Mouse (Mus musculus): Measurements from ENCODE around the gene Clpb.

Clpb gene

GRCm38 (mm10) chr7:101725081-101725480 lies 61.6 kb downstream of the Clpb start:
- peak in 1 of 2 experiments; percentile 27 for DNase-seq (ENCODE audit: low spot score in 2 of 2)

DNA sequence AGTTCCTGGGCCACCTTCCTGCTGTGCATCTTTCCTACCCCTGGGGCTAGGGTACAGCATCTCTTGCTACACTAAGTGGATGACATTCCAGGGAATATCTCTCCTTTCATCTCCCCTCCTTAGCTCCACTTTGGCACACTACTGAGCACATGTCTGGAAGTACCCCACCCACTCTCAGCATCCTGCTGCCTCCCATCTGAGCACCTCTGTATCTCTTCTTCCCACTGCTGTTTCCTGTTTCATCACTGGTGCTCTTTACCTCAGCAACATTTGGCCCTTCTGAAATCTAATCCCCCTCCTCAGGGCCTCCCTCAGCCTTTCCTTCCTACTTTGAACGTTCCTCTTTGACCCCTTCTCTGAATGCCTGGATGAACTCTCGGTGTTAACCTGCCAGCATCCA lies 63.5 kb downstream of the Clpb start:
- DNase-seq (ENCODE audit: low spot score in 2 of 2) = no peak

- DNase-seq (ENCODE audit: low spot score in 2 of 2) = no peak
Measured at GRCm38 (mm10) chr7:101732096-101732495, 68.7 kb downstream of the Clpb start.

GRCm38 (mm10) chr7:101733042-101733441 lies 69.6 kb downstream of the Clpb start:
- no peak for DNase-seq (ENCODE audit: low spot score in 2 of 2)

- no peak for DNase-seq (ENCODE audit: low spot score in 2 of 2)
Measured at GRCm38 (mm10) chr7:101735297-101735696, 71.9 kb downstream of the Clpb start.

- no peak for DNase-seq (ENCODE audit: low spot score in 2 of 2)
Measured at GRCm38 (mm10) chr7:101737735-101738134, 74.3 kb downstream of the Clpb start.

DNA sequence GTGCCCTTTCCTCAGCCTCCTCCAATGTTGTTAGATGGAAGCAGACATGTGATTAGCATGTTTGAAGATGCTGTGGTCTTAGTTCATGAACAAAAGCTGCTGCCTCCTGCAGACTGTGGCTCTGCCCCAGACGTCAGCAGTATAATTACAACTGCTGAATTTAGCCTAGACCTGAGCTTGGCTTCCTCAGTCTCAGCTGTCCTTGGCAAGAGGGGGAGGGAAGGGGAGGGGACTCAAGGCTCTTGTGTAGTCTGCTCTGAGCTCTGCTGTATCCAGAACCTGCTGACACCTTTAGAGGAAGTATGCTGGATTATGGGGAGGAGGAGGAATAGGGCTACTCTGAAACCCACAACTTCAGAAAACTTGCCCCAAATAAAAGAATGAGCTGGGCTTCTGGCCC lies 76.2 kb downstream of the Clpb start:
- no peak for DNase-seq (ENCODE audit: low spot score in 2 of 2)

- DNase-seq (ENCODE audit: low spot score in 2 of 2) = no peak
Measured at GRCm38 (mm10) chr7:101743487-101743886, 80.1 kb downstream of the Clpb start.

DNA sequence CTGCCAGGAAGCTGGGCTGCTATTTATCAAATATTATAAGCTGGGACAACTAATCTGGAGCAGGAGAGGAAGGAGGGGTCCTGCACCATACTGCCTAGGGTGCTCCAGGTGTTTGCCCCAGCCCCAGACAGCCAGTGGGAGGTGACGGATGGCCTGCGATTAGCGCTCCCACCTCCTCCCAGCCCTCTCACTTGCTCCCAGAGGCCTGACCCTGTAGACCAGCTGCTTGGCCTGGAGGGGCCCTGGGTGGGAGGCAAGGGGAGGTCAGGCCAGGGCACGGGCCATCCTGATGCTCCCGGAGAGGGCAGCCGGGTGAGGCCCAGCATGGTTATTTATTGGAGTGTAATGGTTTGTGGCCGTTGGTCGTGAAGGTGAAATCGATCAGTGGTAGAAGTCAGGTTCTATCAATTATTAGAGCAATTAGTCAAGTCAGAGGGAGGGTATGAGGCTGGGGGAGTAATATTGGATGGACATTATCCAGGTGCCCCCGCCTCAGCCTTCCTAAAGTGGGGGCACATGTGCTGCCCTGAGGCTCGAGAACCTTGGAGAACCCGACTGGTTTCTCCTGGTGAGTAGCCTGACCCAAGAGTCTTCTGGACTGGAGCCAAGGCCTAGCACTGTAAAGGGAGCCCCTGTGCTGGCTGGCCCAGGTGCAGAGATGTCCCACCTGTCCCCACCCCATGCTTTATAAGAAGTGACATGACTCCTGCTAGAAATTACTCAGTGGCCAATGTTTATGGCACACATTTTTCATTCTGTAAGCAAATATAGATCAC lies 83.3 kb downstream of the Clpb start:
- no peak for DNase-seq (ENCODE audit: low spot score in 2 of 2)

- DNase-seq (ENCODE audit: low spot score in 2 of 2) = no peak
Measured at GRCm38 (mm10) chr7:101750268-101750667, 86.8 kb downstream of the Clpb start.

DNA sequence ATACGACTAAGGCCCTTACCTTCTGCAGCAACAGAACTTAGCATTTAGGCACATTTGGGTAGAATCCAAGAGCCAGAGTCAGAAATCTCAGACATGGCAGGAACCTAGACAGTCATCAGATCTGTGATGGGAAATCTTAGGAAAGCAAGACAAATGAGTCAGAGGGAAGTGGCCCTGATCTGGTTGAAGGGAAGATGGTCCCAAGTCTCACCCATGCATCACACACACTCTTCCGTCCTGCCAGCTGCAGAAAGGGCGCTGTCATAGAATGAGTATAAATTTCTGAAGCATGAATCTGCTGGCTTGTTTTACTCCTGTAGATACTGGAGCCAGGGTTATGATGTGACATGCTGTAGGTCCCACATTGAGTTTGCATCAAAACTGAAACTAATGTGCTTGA lies 88.9 kb downstream of the Clpb start:
- no peak for DNase-seq (ENCODE audit: low spot score in 2 of 2)

DNA sequence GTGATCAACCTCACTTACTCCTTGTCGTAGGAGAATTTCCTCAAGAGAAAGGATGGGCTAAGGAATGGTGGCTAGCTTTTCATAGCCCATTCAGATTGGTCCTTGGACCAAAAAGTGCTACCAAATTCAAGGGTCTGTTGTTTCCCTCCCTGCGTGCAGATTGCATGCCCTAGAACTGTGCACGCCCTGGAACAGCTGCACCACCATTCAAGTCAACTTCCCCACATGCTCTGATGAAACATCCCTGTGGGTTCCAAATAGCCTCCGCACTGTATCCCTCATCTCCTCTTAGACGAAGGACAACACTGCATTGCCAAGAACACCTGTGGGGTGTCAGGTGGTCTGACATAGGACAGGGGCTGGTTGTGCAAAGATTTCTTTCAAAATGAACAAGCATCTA lies 90.1 kb downstream of the Clpb start:
- DNase-seq (ENCODE audit: low spot score in 2 of 2) = no peak

DNA sequence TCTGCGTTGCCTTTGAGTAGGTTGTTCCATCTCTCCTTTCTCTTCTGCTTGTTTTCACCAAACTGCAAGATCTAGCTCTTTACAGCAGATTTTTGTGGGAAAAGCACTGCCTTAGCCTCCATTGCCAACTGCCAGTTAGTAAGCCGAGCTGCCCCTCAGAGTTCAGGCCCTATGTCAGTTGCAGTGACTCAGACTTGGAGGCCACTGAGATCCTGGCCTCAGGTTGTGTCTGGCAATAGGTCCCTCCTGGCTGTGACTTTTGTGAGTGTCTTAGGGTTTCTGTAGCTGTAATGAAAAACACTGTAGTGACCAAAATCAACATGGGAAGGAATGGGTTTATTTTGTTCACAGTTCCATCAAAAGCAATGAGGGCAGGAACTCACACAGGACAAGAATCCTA lies 91.0 kb downstream of the Clpb start:
- DNase-seq (ENCODE audit: low spot score in 2 of 2) = no peak

DNA sequence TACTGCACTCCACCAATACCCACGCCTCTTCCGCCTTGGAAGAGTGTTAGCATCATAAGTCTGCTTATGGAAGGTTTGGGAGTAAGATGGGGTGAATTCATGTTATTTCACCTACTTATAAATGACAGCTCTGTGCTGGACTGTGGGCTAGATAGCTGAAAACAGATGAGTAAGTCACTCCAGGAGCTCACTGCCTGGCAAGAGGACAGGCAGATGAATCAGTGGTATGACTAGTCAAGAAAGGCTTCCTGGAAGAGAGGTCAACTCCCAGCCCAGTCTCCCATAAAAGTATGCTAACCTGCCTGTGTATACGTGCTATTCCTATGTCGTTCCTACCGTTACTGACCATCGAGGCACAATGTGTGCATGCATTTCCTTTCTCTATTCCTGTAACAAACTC lies 91.9 kb downstream of the Clpb start:
- no peak for DNase-seq (ENCODE audit: low spot score in 2 of 2)

GRCm38 (mm10) chr7:101761899-101762780 lies 98.7 kb downstream of the Clpb start:
- peak in 1 of 2 experiments; percentile 34 for DNase-seq (ENCODE audit: low spot score in 2 of 2)

DNA sequence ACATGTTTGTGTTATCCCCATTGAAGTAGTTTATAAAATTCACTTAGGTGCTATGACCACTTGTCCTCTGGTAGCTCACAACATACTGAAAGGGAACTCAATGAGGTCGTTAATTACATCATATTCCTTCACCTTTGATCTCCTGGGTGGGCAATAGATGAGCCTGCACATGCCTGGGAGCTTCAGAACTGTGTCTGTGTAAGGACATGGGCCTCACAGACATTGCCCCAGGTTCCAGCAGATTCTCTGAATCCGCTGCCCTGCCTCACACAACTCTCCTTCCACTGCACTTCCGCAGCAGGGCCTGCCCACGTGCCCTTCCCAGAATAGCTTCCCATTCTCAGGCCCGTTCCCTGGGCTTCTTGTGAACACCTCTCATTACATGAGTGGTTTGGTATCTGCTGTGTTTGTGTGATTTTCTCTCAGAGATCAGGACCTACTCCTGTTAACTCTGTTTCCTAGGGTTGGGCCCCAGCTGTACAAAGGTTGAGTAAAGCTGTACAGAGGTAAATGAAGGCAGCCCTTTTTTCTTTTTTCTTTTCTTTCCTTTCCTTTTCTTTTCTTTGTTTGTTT lies 104.0 kb downstream of the Clpb start:
- DNase-seq (ENCODE audit: low spot score in 2 of 2) = no peak

DNA sequence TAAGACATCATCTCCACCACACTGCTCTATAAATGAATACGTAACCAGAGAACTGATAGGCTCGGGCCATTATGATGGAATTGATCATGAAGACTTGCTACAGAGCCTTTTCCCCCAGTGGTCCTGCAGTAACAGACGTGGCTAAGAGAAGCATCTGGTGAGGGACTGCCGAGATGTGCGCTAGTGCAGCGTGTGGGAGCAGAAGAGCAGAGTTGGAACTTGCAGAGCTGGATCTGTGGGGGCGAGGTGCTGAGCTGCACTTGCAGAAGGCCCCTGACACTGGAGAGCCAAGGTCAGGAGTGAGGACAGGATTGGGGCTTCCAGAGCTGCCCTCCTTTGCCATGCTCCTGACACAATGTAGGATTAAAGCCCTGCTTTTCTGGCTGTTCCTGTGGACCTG lies 106.6 kb downstream of the Clpb start:
- no peak for DNase-seq (ENCODE audit: low spot score in 2 of 2)

DNA sequence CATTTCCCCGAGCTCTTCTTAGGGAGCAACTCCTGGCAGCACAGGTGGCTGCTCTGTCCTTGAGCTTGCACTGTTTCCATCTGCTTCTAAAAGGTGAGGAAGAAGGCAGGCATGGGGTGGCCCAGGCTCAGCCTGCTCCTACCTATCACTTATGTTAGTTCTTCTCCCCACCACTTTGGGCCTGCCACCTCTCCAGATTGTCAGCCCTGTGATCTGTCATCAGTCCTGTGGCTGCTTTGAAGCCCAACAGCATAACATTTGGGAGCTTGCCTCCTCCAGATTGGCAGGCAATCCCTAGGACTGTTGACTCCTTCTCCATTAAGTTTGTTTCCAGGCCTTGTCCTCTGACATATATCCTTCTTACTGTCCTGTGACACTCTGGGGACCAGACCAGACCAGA lies 108.2 kb downstream of the Clpb start:
- DNase-seq (ENCODE audit: low spot score in 2 of 2) = no peak

- DNase-seq (ENCODE audit: low spot score in 2 of 2) = peak in 1 of 2 experiments; percentile 16
Measured at GRCm38 (mm10) chr7:101772687-101773086, 109.3 kb downstream of the Clpb start.

DNA sequence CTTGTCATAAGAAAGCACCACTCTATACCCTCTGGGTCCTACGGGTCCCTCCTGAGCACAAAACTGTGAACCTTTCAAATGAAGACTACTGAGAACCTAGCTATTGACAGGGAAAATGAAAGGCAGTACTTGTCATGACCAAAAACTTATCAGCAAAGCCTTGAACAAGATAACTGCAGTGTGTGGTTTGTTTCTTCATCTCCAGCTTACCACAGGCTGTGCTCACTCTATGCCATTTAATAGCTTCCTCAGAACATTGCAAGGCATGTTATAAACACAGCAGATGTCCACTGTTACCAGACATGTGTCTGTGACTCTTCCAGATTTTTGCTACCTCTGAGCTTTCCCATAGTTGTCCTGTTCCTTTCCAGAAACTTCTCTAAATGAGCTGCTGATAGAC lies 113.6 kb downstream of the Clpb start:
- no peak for DNase-seq (ENCODE audit: low spot score in 2 of 2)

DNA sequence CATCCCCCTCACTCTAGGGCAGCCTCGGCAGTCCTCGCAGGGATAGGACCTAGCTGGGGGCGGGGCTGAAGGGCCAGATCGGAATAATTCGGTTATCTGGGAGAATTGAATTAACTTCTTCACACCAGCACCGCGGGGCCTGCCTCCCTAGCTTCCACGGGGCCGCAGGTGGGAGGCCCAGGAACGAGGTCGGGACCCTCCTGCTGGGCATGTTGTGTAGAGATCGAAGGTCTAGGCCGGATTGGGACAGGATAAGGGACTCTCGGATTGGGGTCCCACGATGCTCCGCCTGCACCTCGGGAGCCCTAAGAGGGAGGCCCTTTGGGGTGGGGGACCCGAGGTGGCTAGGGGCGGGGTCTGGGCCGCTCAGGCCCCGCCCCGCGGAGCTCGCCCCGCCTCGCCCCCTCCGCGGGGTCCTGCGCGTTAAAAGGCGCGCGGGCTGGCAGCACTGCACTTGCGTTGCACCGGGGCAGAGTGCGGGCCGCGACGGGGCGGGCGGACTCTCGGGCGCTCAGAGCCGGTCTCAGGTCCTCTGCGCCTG lies 154.5 kb downstream of the Clpb start, which contains the start of gene Phox2a:
Phox2a (plus strand) TSS at position 453 of the 541 bp plus-strand sequence.
- DNase-seq (ENCODE audit: low spot score in 2 of 2) = no peak
